Mouse (Mus musculus) large intestine, adult 2 months (tissue): Measurements from ENCODE around the gene Tmem211. TPM values are rescaled to one million over a fixed set of nuclear protein-coding genes. Genes with fewer than 3 reads are reported as not detected.

Source experiments
- DNase-seq: peaks from one replicate; pipeline ENCODE4 v3.0.0-alpha.2; 2012; ENCODE audit warnings: low read depth, low spot score
- WGBS: fragments of 180-500 bp; shearing (Covaris S2); methylation state at CpG from one replicate; pipeline ENCODE4 v1.1.7; 2018; 5-methylcytosine and 5-hydroxymethylcytosine counted together
- polyA plus RNA-seq: library from polyadenylated mRNA; depleted of rRNA; stranded (reverse); fragments of >200 nt; gene quantifications from 2 replicates; pipeline ENCODE4 v1.2.3, GENCODE M21; 2012

Gene Tmem211
- polyA plus RNA-seq, 1 experiment, result not detected

DNA sequence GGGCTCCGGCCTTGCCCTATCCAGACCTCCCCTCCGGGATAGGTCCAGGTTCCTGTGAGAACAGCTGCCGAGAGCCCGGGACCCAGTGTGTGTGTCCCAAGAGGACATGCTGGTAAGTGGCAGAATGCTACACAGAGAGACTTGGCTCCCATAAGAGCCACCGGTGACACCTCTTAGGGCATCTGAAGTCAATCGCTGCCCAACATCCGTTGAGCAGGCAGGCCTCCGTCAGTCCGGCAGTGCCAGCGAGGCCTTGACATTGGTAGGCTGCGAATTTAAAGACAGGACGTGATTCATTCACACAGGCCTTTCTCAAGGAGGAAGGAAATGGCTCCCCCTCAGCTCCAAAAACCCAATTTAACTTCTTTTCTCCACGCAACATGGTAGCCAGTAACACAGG lies 16.8 kb upstream of the Tmem211 start:
- 76% methylated on average over 13 of the region's 13 CpGs for WGBS
- no peak for DNase-seq

DNA sequence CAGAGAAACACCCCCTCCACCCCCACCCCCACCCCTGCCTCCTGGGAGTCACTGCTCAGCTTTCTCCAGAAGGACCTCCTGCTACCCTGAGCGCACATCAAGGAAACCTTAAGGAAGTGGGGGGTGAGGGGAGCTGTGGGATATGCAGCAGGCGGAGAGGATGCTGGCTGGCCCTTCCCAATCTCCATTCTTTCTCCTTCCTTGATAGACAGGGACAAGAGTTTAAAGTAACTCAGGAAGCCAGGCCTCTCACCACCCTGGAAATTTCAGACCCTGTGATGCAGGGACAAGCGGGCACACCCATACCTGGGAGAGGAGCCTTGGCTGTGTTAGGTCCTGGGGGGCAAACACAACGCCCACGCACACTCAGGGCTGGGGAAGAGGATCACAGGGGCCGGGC lies 16.4 kb upstream of the Tmem211 start:
- DNase-seq, result no peak
- WGBS, result 86% methylated on average over 6 of the region's 6 CpGs

DNA sequence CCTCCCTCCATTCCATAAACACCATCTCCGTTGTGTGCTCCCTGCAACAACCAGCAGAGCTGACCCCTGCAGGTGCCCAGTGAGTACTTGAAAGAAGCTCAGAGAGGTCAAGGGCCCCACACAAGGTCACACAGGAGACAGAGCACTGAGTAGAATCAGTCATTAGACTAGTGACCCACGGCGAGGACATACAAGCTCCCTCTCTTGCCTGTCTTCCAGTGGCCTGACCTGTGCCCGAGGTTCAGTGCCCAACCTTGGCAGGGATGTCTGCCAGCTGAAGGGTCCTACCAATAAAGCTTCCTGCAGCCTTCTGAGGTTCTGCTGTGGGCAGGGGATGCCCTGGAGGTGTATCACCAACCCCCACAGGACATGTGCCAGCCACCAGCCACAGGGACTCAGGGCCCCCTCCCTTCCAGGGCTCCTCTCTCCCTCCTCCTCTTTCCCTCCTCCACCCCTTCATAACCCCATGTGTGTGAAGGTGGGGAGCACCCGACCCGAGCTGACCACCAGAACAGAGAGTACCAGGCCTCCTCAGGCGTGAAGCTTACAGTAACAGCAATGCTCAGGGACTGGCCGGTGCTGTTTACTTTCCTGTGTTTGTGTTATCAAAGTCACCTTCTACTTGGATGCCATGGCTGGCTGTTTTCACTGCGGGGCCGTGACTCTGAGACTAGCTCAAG lies 14.4 kb upstream of the Tmem211 start:
- WGBS, result 68% methylated on average over 10 of the region's 10 CpGs
- DNase-seq, result no peak

DNA sequence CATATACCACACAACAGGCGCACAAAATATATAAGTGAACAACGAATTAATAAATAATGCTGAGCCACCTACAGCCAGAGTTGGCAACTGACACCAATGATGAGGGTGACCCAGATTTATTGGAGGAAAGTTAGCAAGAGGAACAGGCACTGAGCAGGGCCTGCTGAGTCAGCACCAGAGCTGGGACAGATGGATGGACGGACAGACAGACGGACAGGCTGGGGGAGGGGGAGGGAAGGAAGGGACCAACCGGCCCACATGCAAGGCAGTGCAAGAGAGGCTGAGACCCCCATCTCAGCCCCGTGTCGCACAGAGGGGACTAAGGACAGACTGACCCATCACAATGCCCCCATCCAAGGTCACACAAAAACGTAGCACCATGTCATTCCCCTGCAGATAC lies 12.7 kb upstream of the Tmem211 start:
- DNase-seq, result no peak
- WGBS, result 83% methylated on average over 8 of the region's 8 CpGs

DNA sequence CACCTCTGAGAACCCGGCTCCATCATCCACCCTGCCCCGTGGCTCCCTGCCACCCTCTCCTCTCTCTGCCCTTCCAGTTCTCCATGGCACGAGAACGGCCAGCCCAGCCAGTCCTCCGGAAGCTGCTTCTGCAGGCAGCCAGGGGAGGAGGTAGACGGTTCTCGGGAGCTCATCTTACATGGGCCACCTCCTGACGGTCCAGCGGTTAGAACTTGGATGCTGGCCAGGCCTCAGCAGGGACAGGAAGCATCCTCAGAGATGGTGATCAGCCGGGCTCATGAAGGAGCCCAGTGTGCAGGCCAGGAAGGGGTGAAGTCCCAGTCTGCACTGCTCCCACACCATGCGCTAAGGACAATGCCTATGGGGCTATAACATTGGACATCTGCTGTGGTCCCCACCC lies 12.3 kb upstream of the Tmem211 start:
- no peak for DNase-seq

DNA sequence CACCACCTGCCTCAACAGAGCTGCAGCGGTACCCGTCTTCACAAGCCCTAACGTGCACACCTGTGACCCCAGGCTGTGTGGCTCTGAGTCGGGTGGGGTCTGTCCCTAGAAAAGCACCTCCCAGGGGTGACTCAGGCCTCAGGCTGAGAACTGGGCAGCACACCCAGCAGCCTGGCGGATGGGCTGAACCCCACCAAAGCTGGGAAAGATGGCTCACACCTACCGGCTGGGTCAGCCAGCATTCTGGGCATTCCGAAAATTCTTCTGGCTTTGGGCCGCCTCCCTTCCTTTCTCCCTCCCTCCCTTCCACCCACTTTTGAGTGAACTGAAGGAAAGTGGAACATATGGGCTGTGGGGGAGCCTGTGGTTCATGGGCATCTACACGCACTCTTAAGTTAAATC lies 11.1 kb upstream of the Tmem211 start:
- no peak for DNase-seq
- 72% methylated on average over 9 of the region's 9 CpGs for WGBS

More for the DNA sequence above, 12.3 kb upstream of the Tmem211 start:
- WGBS, result 51% methylated on average over 11 of the region's 11 CpGs

DNA sequence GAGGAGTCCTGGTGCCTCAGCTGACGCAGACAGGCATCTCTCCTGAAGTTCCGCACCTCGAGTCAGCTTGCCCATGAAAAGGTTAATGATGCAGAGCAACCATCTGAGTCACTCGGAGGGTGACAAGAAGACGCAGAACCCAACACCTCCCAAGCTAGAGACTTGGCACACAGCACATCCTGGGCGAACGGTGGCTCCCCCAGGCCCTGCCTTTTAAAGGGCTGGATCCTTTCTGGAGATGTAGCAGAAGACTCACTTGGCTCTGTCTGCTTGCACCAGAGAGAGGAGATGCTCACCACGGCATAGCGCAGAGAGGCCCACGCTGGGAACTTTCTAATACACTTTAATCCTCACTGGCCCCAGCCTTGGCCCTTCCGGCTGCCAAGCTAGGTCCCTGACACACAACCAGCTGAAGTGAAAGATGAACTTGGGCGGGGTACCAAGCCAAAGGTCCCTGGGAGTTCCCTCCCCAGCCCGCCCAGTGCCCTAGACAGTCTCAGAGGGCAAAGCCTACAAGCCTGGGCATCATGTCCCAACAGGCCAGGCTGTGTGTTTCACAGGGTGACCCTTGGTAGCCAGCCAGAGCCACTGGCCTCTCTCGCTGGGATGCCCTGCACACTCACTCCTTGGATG lies 10.3 kb upstream of the Tmem211 start:
- 35% methylated on average over 14 of the region's 14 CpGs for WGBS
- DNase-seq, result no peak

DNA sequence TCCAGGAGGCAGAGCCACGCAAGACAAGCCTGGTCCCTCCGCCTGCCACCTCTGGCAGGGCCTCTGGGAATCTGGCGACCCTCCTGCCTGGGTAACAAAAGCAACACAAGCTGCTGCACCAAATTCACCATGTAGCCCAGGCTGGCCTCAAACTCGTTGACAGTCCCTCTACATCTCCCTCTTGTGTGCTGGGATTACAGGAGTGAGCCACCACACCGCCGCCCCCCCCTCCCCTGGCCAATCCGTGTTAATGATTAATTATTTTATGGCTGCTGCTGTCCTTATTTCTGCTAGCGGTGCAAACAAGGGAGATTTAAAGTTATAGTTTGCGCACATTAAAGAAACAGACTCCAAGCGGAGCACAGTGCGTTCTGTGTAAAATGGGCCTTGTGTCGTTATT lies 9.6 kb upstream of the Tmem211 start:
- no peak for DNase-seq
- WGBS, result 40% methylated on average over 12 of the region's 12 CpGs

DNA sequence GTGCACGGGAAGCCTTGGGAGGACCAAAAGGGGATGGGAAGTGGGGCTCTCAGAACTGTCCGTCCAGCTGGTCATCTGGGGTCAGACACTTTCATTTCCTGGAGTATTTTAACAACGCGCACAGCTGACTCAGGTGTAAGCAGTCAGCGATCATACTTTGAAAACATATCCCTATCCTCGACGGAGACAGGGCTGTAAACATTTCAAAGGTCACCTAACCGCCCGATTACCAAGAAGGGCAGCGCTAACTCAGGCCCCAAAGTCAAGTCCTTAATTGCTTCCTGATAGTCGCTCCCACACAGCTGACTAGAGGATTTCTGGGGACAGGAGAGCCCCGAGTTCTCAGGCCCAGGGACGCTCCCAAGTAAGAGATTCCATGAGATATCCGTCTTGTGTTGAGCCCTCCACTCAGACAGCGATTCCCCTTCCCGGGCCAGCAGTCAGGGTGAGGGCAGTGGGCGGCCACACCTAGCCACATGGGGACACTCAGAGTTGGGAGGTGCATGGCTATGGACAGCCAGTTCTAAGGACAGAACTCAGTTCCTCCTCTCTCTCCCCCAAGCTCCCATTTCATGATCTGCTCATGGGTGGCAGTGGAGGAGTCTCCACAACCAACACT lies 8.0 kb upstream of the Tmem211 start:
- 22% methylated on average over 17 of the region's 17 CpGs for WGBS
- peak; percentile 77 for DNase-seq

DNA sequence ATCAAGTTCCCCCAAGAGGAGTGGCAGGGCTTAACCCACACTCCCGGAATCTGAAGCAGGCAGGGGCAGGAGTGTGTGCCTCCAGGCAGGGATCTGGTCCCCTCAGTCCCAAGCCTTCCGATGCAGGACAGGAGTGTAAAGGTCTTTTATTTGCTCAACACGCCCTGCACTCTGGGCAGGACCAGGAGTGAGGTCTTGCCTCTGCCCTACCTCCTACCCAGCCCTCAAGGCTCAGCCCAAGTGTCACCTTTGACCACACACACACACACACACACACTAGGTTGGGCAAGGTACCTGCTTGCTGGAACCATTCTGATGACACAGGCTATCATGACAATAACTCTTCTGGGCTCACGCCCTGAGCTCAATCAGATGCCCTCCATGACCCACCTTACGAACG lies 7.3 kb upstream of the Tmem211 start:
- DNase-seq, result peak; percentile 85
- 37% methylated on average over 6 of the region's 6 CpGs for WGBS

DNA sequence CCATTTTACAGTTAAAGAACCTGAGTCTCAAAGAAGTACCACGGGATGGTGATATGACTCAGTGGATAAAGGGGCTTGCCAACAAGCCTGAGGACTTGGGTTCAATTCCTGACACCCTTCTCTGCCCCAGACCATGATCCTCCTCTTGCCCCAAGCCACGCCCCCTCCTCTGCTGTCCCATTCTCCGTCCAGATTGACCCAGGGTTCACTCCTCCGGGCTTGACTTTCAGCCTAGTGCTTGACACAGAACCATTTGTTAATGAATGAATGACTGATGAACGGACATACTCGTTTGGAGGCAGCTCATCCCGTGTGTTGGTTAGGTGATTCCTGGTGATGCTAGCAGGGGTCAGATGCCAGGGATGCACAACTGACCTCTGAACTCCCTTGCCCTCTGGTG lies 6.8 kb upstream of the Tmem211 start:
- DNase-seq, result no peak
- WGBS, result 25% methylated on average over 7 of the region's 7 CpGs

DNA sequence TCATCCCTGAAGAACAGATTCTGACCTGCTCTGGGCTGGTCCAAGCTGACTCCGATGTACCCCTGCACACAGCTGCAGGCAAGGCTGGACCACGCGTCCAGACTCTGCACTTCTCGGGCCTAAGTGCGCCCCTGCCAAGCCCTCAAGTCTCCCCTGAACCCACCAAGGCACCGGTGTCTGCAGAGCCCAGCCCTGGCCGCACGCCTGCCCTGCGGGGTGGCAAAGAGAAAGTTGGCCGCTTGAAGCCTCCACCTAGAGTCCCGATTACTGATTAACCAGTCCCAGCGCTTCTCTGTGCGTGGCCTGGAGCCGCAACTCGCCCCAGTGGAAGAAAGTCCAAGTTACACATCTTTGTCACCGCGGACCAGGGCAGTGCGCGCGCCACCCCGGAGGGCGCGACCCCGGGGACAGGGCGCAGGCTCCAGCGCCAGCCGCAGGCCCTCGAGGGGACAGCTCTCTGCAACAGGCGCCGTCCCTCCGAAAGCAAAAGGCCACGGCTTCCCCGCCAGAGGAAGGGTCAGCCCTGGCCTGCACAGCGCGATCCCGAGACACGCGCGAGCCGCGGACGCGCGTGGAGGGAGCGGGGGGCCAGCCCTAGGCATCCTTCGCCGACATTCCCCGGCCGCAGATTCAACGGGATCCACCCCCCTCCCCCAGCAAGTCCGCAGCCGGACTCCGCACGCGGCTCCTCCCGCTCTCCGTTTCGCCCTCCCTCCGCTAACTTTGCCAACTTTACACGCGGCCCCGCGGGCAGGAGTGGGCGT lies 6.1 kb upstream of the Tmem211 start:
- 2% methylated on average over 63 of the region's 64 CpGs for WGBS
- DNase-seq, result no peak

DNA sequence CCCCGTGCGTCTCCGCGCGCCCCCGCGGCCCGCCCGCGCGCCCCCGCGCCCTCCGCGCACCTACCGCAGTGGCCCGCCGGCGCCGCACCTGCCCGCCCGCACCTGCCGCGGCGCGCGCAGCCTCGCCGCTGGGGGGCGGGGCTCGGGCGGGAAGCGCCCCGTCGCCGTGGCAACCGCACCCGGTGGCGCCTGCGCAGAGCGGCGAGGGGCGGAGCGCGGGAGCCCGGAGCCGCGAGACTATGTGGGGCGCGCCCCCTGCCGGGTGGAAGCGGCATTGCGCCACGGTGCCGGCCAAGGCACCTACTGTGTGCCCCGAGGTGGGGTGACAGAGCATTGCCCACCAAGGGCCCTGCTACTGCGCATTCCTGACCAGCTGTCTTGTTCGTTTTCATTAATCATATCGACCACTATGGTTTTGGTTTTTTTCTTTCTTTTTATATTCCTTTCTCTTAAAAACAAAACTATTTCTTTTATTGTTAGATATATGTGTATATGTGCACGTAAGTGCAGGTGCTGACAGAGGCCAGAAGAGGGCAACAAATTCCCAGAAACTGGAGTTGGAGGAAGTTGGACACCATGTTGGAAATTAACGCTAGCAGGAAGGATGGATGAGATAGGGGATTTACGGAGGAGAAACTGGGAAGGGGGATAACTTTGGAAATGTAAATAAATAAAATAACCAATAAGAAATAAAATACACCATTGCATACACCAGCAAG lies 5.4 kb upstream of the Tmem211 start, which contains the start of gene 2900026A02Rik:
2900026A02Rik (minus strand) TSS at position 90 of the 719 bp plus-strand sequence.
- DNase-seq, result no peak
- 8% methylated on average over 59 of the region's 62 CpGs for WGBS

DNA sequence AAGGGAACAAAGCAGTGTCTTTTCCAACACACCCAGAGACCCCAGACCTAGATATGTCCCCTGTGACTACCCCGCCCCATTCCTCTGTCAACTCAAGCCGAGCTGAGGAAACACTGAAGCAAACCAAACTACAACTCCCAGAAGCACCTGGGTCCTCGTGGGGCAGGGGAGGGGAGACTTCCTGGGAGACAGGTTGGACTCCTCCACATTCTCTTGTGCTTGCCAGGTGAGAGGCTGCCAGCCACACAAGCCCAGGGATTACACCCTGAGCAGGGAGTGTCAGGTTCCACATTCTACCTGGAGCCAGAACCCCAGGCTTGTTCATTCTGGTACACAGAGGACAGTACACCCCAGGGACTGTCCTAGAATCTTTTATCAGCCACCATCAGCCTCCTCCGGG lies 2.8 kb upstream of the Tmem211 start:
- WGBS, result 24% methylated on average over 4 of the region's 4 CpGs
- no peak for DNase-seq

DNA sequence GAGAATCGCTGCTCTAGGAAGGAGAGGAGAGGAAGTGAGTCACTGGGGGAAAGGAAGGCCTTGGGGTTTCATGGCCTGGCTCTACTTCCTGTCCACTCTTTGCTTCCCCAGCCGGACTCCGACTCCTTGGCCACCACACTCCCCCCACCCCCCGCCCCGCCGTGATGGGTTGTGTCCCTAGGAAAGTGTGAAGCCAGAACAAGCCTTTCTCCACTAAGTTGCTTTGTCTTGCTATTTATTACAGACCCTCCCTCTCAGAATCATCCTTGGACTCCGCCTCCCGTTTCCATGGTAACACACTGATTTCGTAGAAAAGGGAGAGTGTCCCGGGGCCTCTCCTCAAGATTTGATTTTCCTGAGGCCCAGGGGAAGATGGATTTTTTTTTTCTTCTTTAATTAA lies 1.4 kb upstream of the Tmem211 start:
- 58% methylated on average over 10 of the region's 10 CpGs for WGBS
- no peak for DNase-seq

DNA sequence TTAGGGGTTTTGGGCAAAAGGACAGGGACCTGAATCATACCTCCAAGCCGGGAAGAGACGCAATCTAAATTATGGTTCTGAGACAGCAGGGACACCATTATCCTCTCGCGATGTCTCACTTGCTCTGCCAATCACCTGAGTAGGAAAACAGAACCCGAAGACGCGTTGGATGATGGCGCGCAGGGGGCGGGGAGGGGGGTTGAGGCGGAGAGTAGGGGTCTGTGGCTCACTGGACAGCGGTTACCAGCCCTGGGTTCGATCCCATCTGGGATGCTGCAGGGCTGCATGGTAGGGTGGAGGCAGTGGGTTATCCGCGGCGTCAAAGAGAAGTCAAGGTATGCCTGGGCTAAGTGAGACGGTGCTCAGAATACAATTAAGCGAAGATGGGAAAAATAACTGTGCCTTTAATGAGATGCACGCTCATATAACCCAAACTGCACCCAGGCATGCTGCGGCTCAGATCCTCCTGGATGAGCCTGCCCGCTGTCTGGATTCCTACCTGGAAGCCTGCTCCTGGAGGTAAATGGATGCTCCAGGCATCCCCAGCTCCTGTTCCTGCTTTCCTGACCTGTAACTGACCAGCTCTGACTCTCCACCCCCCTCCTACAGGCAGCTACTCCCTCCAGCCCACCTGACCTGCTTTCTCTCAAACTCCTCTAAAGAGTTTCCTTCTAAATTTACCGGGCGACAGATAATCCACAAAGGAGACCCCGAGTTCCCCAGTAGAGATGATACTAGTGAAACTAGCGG lies 848 bp upstream of the Tmem211 start:
- 57% methylated on average over 25 of the region's 25 CpGs for WGBS
- DNase-seq, result no peak

DNA sequence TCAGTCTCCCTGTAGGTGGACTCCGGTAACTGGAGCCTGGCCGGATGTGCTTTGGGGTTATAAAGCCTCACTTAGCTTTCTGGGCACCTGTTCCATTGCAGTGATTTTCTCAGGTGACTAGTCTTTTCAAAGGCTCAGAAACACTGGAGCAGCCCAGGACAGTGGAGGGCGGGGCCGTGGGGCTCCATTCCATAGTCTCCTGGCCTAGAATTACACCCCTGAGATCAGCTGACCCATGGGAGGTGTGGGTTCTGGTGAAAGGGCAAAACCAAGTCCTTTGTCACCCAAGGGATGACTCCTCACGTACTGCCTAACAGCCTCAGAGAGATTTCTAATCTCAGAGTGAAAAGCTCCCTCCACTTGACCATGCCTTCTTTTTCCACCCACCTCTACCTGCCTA lies 3.5 kb downstream of the Tmem211 start:
- WGBS, result 43% methylated on average over 5 of the region's 5 CpGs
- DNase-seq, result no peak

DNA sequence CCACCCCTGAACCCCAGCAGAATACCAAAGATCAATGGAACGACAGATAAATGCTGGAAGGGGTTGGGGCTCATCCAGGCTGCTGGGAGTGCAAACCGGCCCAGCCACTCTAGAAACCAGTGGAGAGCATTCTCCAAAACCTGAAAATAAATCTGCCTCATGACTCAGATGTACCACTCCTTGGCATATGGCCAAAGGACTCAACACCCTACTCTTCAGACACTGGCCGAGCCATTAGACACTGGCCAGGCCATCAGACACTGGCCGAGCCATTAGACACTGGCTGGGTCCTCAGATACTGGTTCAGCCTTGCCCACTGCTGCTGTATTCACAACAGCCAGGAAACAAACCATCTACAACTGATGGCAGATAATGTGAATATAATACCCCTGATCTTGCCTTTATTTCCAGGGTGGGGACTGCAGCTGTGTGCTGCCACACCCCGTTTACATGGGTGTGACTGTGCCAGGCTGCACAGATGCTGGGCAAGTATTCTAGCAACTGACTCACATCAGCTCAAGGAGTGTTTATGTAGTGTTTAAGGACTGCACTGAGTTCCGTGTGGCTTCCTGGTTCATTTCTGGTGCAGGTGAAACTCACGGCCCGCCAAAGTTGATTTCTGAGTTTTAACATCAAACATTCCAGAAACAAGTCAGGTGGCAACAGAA lies 22.7 kb downstream of the Tmem211 start:
- 25% methylated on average over 8 of the region's 8 CpGs for WGBS
- DNase-seq, result peak; percentile 64

DNA sequence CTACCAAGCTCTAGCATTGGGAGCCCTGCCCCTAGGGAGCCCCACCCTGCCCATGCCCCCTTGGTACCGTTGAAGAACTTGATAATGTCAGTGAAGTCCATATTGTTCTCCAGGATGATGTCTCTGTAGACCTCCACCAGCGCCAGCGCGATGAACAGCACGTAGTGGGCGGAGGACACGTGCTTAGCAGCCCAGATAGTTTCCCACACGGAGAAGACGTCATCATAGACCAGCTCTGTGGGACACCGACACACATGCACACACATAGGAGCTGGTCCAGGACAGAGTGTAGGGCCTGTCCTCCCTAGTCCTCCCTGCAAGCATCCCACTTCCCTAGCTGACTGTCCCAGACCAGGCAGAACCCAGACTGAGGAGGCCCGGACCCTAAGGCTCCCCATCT lies 24.1 kb downstream of the Tmem211 start:
- 96% methylated on average over 11 of the region's 11 CpGs for WGBS

More for the DNA sequence above, 24.1 kb downstream of the Tmem211 start:
- DNase-seq, result no peak
